19 mouse cellular contexts compared by ENCODE assay signal in genomic region chr1:153010353-153011351, GRCm38 (mm10). TPM values are rescaled to one million over a fixed set of nuclear protein-coding genes. Genes with fewer than 3 reads are reported as not detected.
DNase-seq lines count a peak whose midpoint lies in the region; ATAC-seq and TF ChIP-seq lines count a peak whose summit lies in the region.
"Had no signal": no experiment of that assay in that cellular context is flagged by ENCODE, and none has a peak within 500 bp of the region (broad histone marks: within the 10 kb centered on the region; RNA-seq: fewer than 3 reads in every experiment).

No protein-coding gene starts in this region.

- peak; percentile 39 for DNase-seq in cerebellum, adult 11-12 months
- DNase-seq in cerebellum, postnatal 10 days = no peak
- DNase-seq in NIH3T3 (ENCODE audit: low read depth) = peak; percentile 61
- no peak for DNase-seq in yolk sac, embryonic 10.5 days (ENCODE audit: low spot score)
- no peak for DNase-seq in frontal cortex, postnatal 36 days (ENCODE audit: low spot score in 2 of 2)
- DNase-seq: adrenal gland, postnatal 14 days; embryo, embryonic 11 days; gastrocnemius, postnatal 25 days; heart, postnatal 10 days; kidney, postnatal 4 days; liver; midbrain, embryonic 14.5 days; right cerebral cortex, postnatal 14 days had no signal

- H3K27me3 ChIP-seq in midbrain, embryonic 13.5 days = peaks cover 37% of the 10 kb centered on the region
- no peaks in the 10 kb centered on the region for H3K27me3 ChIP-seq in midbrain, embryonic 16.5 days (ENCODE audit: control insufficient read depth, insufficient read depth, low read depth, low read length)
- H3K27me3 ChIP-seq in myocyte (ENCODE audit: control insufficient read depth, insufficient read depth, insufficient read length) = no peaks in the 10 kb centered on the region
- H3K27me3 ChIP-seq: hindbrain, embryonic 13.5 days; intestine, embryonic 15.5 days had no signal

- peaks cover 26% of the 10 kb centered on the region for H3K4me1 ChIP-seq in midbrain, embryonic 13.5 days (replicated peaks)
- H3K4me1 ChIP-seq in midbrain, embryonic 16.5 days (ENCODE audit: control insufficient read depth, insufficient read depth, low read length) = peaks cover 15% of the 10 kb centered on the region; the same call in 1 of the 2 replicates

- H3K9me3 ChIP-seq in midbrain, embryonic 13.5 days = no peaks in the 10 kb centered on the region
- H3K9me3 ChIP-seq in midbrain, embryonic 16.5 days (replicated peaks; ENCODE audit: control insufficient read depth, low read length, poor library complexity, severe bottlenecking) = no peaks in the 10 kb centered on the region
- H3K9me3 ChIP-seq: hindbrain, embryonic 13.5 days; intestine, embryonic 15.5 days had no signal

- H3K4me2 ChIP-seq in midbrain, embryonic 13.5 days (replicated peaks) = no peak overlapping the region
- no peak overlapping the region for H3K4me2 ChIP-seq in midbrain, embryonic 16.5 days (ENCODE audit: low read length)
- H3K4me2 ChIP-seq in myocyte (ENCODE audit: low read depth) = peak overlapping the region; percentile 28
- H3K4me2 ChIP-seq: hindbrain, embryonic 13.5 days; intestine, embryonic 15.5 days had no signal

- no peak overlapping the region for H3K9ac ChIP-seq in midbrain, embryonic 13.5 days (replicated peaks)
- H3K9ac ChIP-seq in midbrain, embryonic 16.5 days (ENCODE audit: low read depth, low read length) = no peak overlapping the region
- H3K9ac ChIP-seq: hindbrain, embryonic 13.5 days; intestine, embryonic 15.5 days had no signal

- H3K79me2 ChIP-seq in myocyte (ENCODE audit: control insufficient read depth, insufficient read depth) = no peaks in the 10 kb centered on the region

- TF ChIP-seq POLR2A in myocyte (IDR thresholded peaks at IDR 0.05; ENCODE audit: insufficient read length, low read depth) = peak; percentile 35

- H3K36me3 ChIP-seq in midbrain, embryonic 13.5 days = no peaks in the 10 kb centered on the region
- H3K36me3 ChIP-seq in midbrain, embryonic 16.5 days (ENCODE audit: control insufficient read depth, insufficient read depth, low read length) = no peaks in the 10 kb centered on the region
- H3K36me3 ChIP-seq in myocyte (ENCODE audit: control insufficient read depth, insufficient read depth) = no peaks in the 10 kb centered on the region
- H3K36me3 ChIP-seq: hindbrain, embryonic 13.5 days; intestine, embryonic 15.5 days had no signal

- H3K27ac ChIP-seq in midbrain, embryonic 13.5 days = 0 out of 2 replicates have a peak overlapping the region, but pooled peaks have one; percentile 5
- H3K27ac ChIP-seq in midbrain, embryonic 16.5 days (ENCODE audit: low read length) = no peak overlapping the region
- H3K27ac ChIP-seq: hindbrain, embryonic 13.5 days; intestine, embryonic 15.5 days had no signal

- H3K4me3 ChIP-seq in midbrain, embryonic 13.5 days (replicated peaks) = no peak overlapping the region
- H3K4me3 ChIP-seq in midbrain, embryonic 16.5 days (ENCODE audit: low read depth, low read length) = no peak overlapping the region
- no peak overlapping the region for H3K4me3 ChIP-seq in myocyte
- H3K4me3 ChIP-seq: hindbrain, embryonic 13.5 days; intestine, embryonic 15.5 days had no signal

- no peak overlapping the region for H3ac ChIP-seq in myocyte (ENCODE audit: control insufficient read depth, insufficient read length)

- ATAC-seq in midbrain, embryonic 13.5 days = no peak
- no peak for ATAC-seq in midbrain, embryonic 16.5 days
- ATAC-seq: activated CD4-positive, CD25-positive, alpha-beta regulatory T cell, adult 4 months; intestine, embryonic 15.5 days had no signal

- 81% methylated on average over 13 of the region's 13 CpGs for WGBS in midbrain, embryonic 13.5 days
- WGBS in midbrain, embryonic 16.5 days = 80% methylated on average over 13 of the region's 13 CpGs

TF ChIP-seq in myocyte, 11 proteins besides CTCF, POLR2A, EP300 and RAD21:
- peak; percentile 74; the same call in 1 of the 2 replicates for TF ChIP-seq CEBPB (IDR thresholded peaks at IDR 0.05; ENCODE audit: insufficient read depth, poor library complexity, severe bottlenecking)
- TF ChIP-seq TCF12 (IDR thresholded peaks at IDR 0.05; ENCODE audit: insufficient read depth, poor library complexity, severe bottlenecking) = no peak

RNA-seq across cellular contexts. Expression of gene Nmnat2, which starts 55.9 kb away (rescaled TPM):
- 62.3 and 66.8 TPM in 2 replicates for polyA plus RNA-seq in midbrain, embryonic 13.5 days (2015; fragmentation: Nextera tagmentation; extraction: Ambion mirVana)
- polyA plus RNA-seq in midbrain, embryonic 16.5 days (2015; fragmentation: Nextera tagmentation; extraction: Ambion mirVana) = 92.9 and 95.8 TPM in 2 replicates
- polyA plus RNA-seq in myocyte (2012; fragmentation: generic; extraction: Trizol) = 2.1 TPM

Comparison
In these comparisons a context has a peak if more than half of its experiments do, and no peak if none do; other contexts are left out.
1. DNase-seq: peak in cerebellum, adult 11-12 months (single experiment) and NIH3T3 (single experiment); none in cerebellum, postnatal 10 days (0 of 2), yolk sac, embryonic 10.5 days (single experiment) and frontal cortex, postnatal 36 days (0 of 2).
2. RNA of gene Nmnat2, which starts 55.9 kb away (polyA plus RNA-seq): 92.9 to 95.8 TPM in midbrain, embryonic 16.5 days and 62.3 to 66.8 TPM in midbrain, embryonic 13.5 days; 2.1 TPM in myocyte (single experiment); every median in the first group is over 10 times any median in the second.